Mouse (Mus musculus) MEL (cell line): ENCODE data around the gene Hvcn1. TPM values are rescaled to one million over a fixed set of nuclear protein-coding genes. Genes with fewer than 3 reads are reported as not detected.

Experiments
- DNase-seq: peaks from one replicate; pipeline ENCODE4 v3.0.0; 2011; ENCODE audit warnings: low read depth, low spot score
- H3K27ac ChIP-seq: 2 replicates; pipeline ENCODE4 v1.5.1; 2012; ENCODE audit warnings: low read depth, mild to moderate bottlenecking, control low read depth, low read length, moderate library complexity; ENCODE audit not compliant: control insufficient read depth
- H3K27me3 ChIP-seq, 2 experiments: fragments of 150-350 bp in 1 of 2; sonication (generic) in 1 of 2; 2 replicates each; pipeline ENCODE4 v1.6.1; 2012; ENCODE audit warnings: low read length in 2 of 2, mild to moderate bottlenecking in 2 of 2, improper control_type of control experiment in 1 of 2, moderate library complexity in 1 of 2; ENCODE audit not compliant: insufficient read depth in 2 of 2, control insufficient read depth in 1 of 2
- H3K36me3 ChIP-seq, 2 experiments: 2 replicates each; pipeline ENCODE4 v1.6.1; 2012 to 2014; ENCODE audit warnings: low read length in 2 of 2, improper control_type of control experiment in 1 of 2, inconsistent platforms in 1 of 2, mild to moderate bottlenecking in 1 of 2; ENCODE audit not compliant: insufficient read depth in 2 of 2, control insufficient read depth in 1 of 2
- H3K4me1 ChIP-seq, 2 experiments: fragments of 150-350 bp in 1 of 2; sonication (generic) in 1 of 2; 2 replicates each; pipeline ENCODE4 v1.6.1; 2012; ENCODE audit warnings: low read length in 2 of 2, improper control_type of control experiment in 1 of 2, mild to moderate bottlenecking in 1 of 2; ENCODE audit not compliant: insufficient read depth in 2 of 2, control insufficient read depth in 1 of 2
- H3K4me3 ChIP-seq, 2 experiments: fragments of 150-350 bp in 1 of 2; sonication (generic) in 1 of 2; 2 replicates each; pipeline ENCODE4 v1.5.1; 2012; ENCODE audit warnings: low read depth in 2 of 2, low read length in 2 of 2, mild to moderate bottlenecking in 2 of 2, moderate library complexity in 2 of 2, control low read depth in 1 of 2, improper control_type of control experiment in 1 of 2; ENCODE audit not compliant: control insufficient read depth in 1 of 2, insufficient read depth in 1 of 2
- H3K79me2 ChIP-seq: 2 replicates; pipeline ENCODE4 v1.6.1; 2012; ENCODE audit warnings: mild to moderate bottlenecking, low read length, moderate library complexity; ENCODE audit not compliant: control insufficient read depth, poor library complexity, insufficient read depth
- H3K9ac ChIP-seq: 2 replicates; pipeline ENCODE4 v1.6.1; 2012; ENCODE audit warnings: low read depth, mild to moderate bottlenecking, control low read depth, low read length, moderate library complexity; ENCODE audit not compliant: control insufficient read depth, poor library complexity, severe bottlenecking
- H3K9me3 ChIP-seq: fragments of 150-350 bp; sonication (generic); replicated peaks from 2 replicates; pipeline ENCODE4 v1.6.1; 2012; ENCODE audit warnings: mild to moderate bottlenecking, low read length, improper control_type of control experiment, moderate library complexity; ENCODE audit not compliant: insufficient read depth
- CHD1 ChIP-seq: IDR thresholded peaks from 2 replicates; pipeline ENCODE4 v1.6.1; 2012; ENCODE audit warnings: low read depth, mild to moderate bottlenecking, inconsistent platforms, low read length, improper control_type of control experiment
- CTCF ChIP-seq, 3 experiments: IDR thresholded peaks in 2 of 3; conservative IDR thresholded peaks in 1 of 3; 2 replicates each; pipeline ENCODE4 v1.5.1; 2011 to 2012; ENCODE audit warnings: low read length in 3 of 3, low read depth in 2 of 3, mild to moderate bottlenecking in 2 of 3, improper control_type of control experiment in 1 of 3, inconsistent platforms in 1 of 3, mixed read lengths in 1 of 3, moderate library complexity in 1 of 3; ENCODE audit not compliant: control insufficient read depth in 1 of 3, insufficient read depth in 1 of 3, poor library complexity in 1 of 3, severe bottlenecking in 1 of 3
- ETS1 ChIP-seq: IDR thresholded peaks from 2 replicates; pipeline ENCODE4 v1.6.1; 2012; ENCODE audit warnings: low read depth, mild to moderate bottlenecking, inconsistent platforms, low read length, improper control_type of control experiment, moderate library complexity
- MXI1 ChIP-seq: IDR thresholded peaks from 2 replicates; pipeline ENCODE4 v1.6.1; 2011; ENCODE audit warnings: mild to moderate bottlenecking, low read depth, low read length, improper control_type of control experiment
- MYB ChIP-seq: IDR thresholded peaks from 2 replicates; pipeline ENCODE4 v1.6.1; 2011; ENCODE audit warnings: mild to moderate bottlenecking, low read depth, low read length, improper control_type of control experiment
- NRF1 ChIP-seq: IDR thresholded peaks from 2 replicates; pipeline ENCODE4 v1.6.1; 2014; ENCODE audit warnings: low read depth, mild to moderate bottlenecking, inconsistent platforms, low read length, improper control_type of control experiment, moderate library complexity; ENCODE audit not compliant: poor library complexity, insufficient read depth, severe bottlenecking
- POLR2A ChIP-seq, 2 experiments: IDR thresholded peaks; 2 replicates each; pipeline ENCODE4 v1.6.1; 2011 to 2012; ENCODE audit warnings: low read length in 2 of 2, mild to moderate bottlenecking in 2 of 2, control low read depth in 1 of 2, improper control_type of control experiment in 1 of 2, low read depth in 1 of 2, moderate library complexity in 1 of 2; ENCODE audit not compliant: control insufficient read depth in 1 of 2, insufficient read depth in 1 of 2, poor library complexity in 1 of 2
- POLR2AphosphoS5 ChIP-seq: IDR thresholded peaks from 2 replicates; pipeline ENCODE4 v1.6.1; 2012; ENCODE audit warnings: low read depth, borderline replicate concordance, mild to moderate bottlenecking, inconsistent platforms, low read length, moderate library complexity, mixed read lengths
- RCOR1 ChIP-seq: IDR thresholded peaks from 2 replicates; pipeline ENCODE4 v1.6.1; 2012; ENCODE audit warnings: low read depth, mild to moderate bottlenecking, inconsistent platforms, low read length, improper control_type of control experiment
- USF2 ChIP-seq, 2 experiments: IDR thresholded peaks; 2 replicates each; pipeline ENCODE4 v1.6.1; 2011 to 2012; ENCODE audit warnings: improper control_type of control experiment in 2 of 2, low read length in 2 of 2, borderline replicate concordance in 1 of 2, inconsistent platforms in 1 of 2, low read depth in 1 of 2, mild to moderate bottlenecking in 1 of 2; ENCODE audit not compliant: insufficient read depth in 1 of 2
- ZC3H11A ChIP-seq: IDR thresholded peaks from 2 replicates; pipeline ENCODE4 v1.6.1; 2012; ENCODE audit warnings: low read depth, mild to moderate bottlenecking, inconsistent platforms, low read length, improper control_type of control experiment
- ZMIZ1 ChIP-seq: IDR thresholded peaks from 2 replicates; pipeline ENCODE4 v1.6.1; 2012; ENCODE audit warnings: low read depth, mild to moderate bottlenecking, inconsistent platforms, low read length, improper control_type of control experiment, moderate library complexity
- polyA plus RNA-seq, 2 experiments: library from polyadenylated mRNA; stranded (reverse) in 1 of 2; unstranded in 1 of 2; fragments of >175 nt in 1 of 2; fragments of >200 nt in 1 of 2; gene quantifications; 2 replicates each; pipeline versions ENCODE4 v1.2.1 to v1.2.4; 2012; ENCODE audit warnings: low replicate concordance in 2 of 2, low read depth in 1 of 2; ENCODE audit not compliant: insufficient read length in 2 of 2, insufficient read depth in 1 of 2, missing spikeins in 1 of 2
- total RNA-seq: library from RNA; depleted of rRNA; stranded (reverse); fragments of 300-350 nt; gene quantifications from 2 replicates; pipeline ENCODE4 v1.2.3, GENCODE M21; 2012

Gene Hvcn1
- total and polyA plus RNA-seq, 3 experiments: 8.4 to 13.5 TPM; not detected in 1

GRCm38 (mm10) chr5:122168344-122169069 is 38.1 kb upstream of the Hvcn1 start:
- H3K79me2 ChIP-seq: peaks cover 37% of the 10 kb centered on the region
- H3K9me3 ChIP-seq: no peaks in the 10 kb centered on the region
- no peak overlapping the region for H3K4me3 ChIP-seq
- TF ChIP-seq RCOR1: no peak
- TF ChIP-seq MYB: no peak
- TF ChIP-seq USF2 (IDR thresholded peaks at IDR 0.05; ENCODE audit: borderline replicate concordance in 1 of 2, insufficient read depth in 1 of 2, low read depth in 1 of 2, low read length in 2 of 2): no peak
- no peak for TF ChIP-seq NRF1
- TF ChIP-seq ZMIZ1: no peak
- TF ChIP-seq POLR2AphosphoS5: no peak
- TF ChIP-seq, all 39 proteins: peak for 0
- Histone ChIP-seq H3K4me1 (peaks cover 6 to 12% of the 10 kb centered on the region in 2 experiments), H3K36me3 (peaks cover 23 to 50% of the 10 kb centered on the region in 2 experiments), H3K9ac (no peak overlapping the region), H3K27me3 (no peaks in the 10 kb centered on the region), H3K27ac (no peak overlapping the region)
- no peak for DNase-seq

GRCm38 (mm10) chr5:122171058-122171457 is 35.5 kb upstream of the Hvcn1 start:
- Histone ChIP-seq H3K9me3 (no peaks in the 10 kb centered on the region), H3K27ac (no peak overlapping the region), H3K79me2 (peaks cover 13% of the 10 kb centered on the region), H3K9ac (no peak overlapping the region), H3K36me3 (peaks cover 3 to 36% of the 10 kb centered on the region in 2 experiments), H3K4me3 (no peak overlapping the region), H3K4me1 (peaks cover 2 to 6% of the 10 kb centered on the region in 2 experiments), H3K27me3 (no peaks in the 10 kb centered on the region)
- DNase-seq: no peak
- TF ChIP-seq POLR2A (IDR thresholded peaks at IDR 0.05; ENCODE audit: control insufficient read depth in 1 of 2, insufficient read depth in 1 of 2, low read depth in 1 of 2, low read length in 2 of 2, poor library complexity in 1 of 2): 0 out of 4 replicates have a peak, but pooled peaks of 1 of the 2 experiments have one; percentile 12
- TF ChIP-seq ZC3H11A: no peak

GRCm38 (mm10) chr5:122175402-122175801 is 31.2 kb upstream of the Hvcn1 start:
- no peak overlapping the region for H3K9ac ChIP-seq
- TF ChIP-seq ZC3H11A: no peak
- no peak for TF ChIP-seq CTCF (IDR thresholded peaks at IDR 0.05 in 2 of 3, conservative IDR thresholded peaks at IDR 0.05 in 1 of 3; ENCODE audit: control insufficient read depth in 1 of 3, insufficient read depth in 1 of 3, low read depth in 2 of 3, low read length in 3 of 3, poor library complexity in 1 of 3, severe bottlenecking in 1 of 3)
- 0 out of 4 replicates have a peak, but pooled peaks of 1 of the 2 experiments have one; percentile 15 for TF ChIP-seq POLR2A (IDR thresholded peaks at IDR 0.05; ENCODE audit: control insufficient read depth in 1 of 2, insufficient read depth in 1 of 2, low read depth in 1 of 2, low read length in 2 of 2, poor library complexity in 1 of 2)
- no peak for TF ChIP-seq MYB
- TF ChIP-seq MXI1: no peak
- no peak for TF ChIP-seq ETS1
- no peak for TF ChIP-seq CHD1
- TF ChIP-seq POLR2AphosphoS5: no peak
- TF ChIP-seq, all 39 proteins: peak for 1
- no peaks in the 10 kb centered on the region for H3K9me3 ChIP-seq
- H3K27me3 ChIP-seq: no peaks in the 10 kb centered on the region
- H3K4me3 ChIP-seq: no peak overlapping the region
- H3K4me1 ChIP-seq: peaks cover 0 to 8% of the 10 kb centered on the region in 2 experiments; a peak in 1 of 4 replicates
- no peaks in the 10 kb centered on the region for H3K79me2 ChIP-seq
- H3K36me3 ChIP-seq: peaks cover 9 to 22% of the 10 kb centered on the region in 2 experiments
- H3K27ac ChIP-seq: no peak overlapping the region
- DNase-seq: no peak
